Mouse (Mus musculus): ENCODE measurements at regions not wholly inside any gene's neighbourhood (a gene's known extent, or its start where the extent isn't known, plus 50 kb on each side); places are given as distances from the start of the nearest gene placed in this dataset.

DNA sequence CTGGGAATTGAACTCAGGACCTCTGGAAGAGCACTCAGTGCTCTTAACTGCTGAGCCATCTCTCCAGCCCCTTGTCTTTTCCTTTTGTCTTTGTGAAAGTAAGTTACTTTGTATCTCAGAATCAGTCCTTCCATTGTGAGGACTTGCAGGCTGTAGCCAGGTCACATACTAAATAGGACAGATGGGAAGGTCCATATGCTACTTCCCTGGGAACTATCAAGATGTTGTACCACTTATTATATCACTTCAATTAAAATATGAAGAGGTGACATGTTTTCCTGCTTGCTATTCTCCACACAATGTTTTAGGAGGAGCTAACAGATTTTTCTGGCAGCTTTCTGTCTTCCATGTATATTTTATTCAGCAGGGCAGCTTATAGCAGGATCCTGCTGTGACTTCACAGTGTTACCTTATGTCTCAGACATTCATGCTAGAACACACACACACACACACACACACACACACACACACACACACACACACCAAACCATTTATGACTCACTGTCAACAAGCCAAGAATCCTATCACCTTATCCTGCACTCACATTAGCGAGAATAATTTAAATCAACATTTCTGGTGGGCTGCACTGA is 179.6 kb upstream of the Fermt1 start:
- H3K36me3 ChIP-seq (ENCODE audit: control insufficient read depth, insufficient read depth), result no peaks in the 10 kb centered on the region
- no peak overlapping the region for H3K4me3 ChIP-seq (ENCODE audit: low read length)
- H3K4me1 ChIP-seq (ENCODE audit: control insufficient read depth, insufficient read depth, low read length), result no peaks in the 10 kb centered on the region
- no peak overlapping the region for H3K4me2 ChIP-seq (ENCODE audit: low read depth, low read length)
- no peaks in the 10 kb centered on the region for H3K9me3 ChIP-seq (replicated peaks; ENCODE audit: control insufficient read depth, low read length)
- no peaks in the 10 kb centered on the region for H3K27me3 ChIP-seq (ENCODE audit: control insufficient read depth, insufficient read depth, low read length)
- WGBS, result 62% methylated on average over 1 of the region's 1 CpGs
- H3K27ac ChIP-seq (ENCODE audit: low read length), result no peak overlapping the region
- ATAC-seq (replicated peaks; ENCODE audit: extremely low read depth, insufficient read depth, low FRiP score), result no peak
- H3K9ac ChIP-seq (ENCODE audit: low read length), result no peak overlapping the region

DNA sequence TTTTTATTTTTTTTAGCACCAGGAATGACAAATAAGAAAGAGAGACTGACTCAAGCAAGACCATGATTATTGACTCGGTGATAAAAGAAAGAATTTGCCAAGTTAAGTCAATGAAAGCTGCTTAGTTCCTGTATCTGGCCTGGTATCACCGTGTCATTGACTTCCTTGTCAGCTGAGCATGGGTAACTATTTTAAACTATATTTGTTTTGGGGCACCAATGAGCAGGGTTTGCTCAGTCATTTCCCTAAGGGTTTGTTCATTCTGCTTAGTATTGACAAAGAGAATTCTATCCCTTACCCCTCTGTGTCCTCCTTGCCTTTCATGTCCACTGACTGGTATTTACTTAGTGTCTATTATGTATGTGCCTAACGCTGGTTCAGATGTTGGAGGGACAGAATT is 189.2 kb upstream of the Fermt1 start:
- WGBS, result 48% methylated on average over 3 of the region's 3 CpGs
- no peak overlapping the region for H3K4me2 ChIP-seq (ENCODE audit: low read depth, low read length)
- H3K27me3 ChIP-seq (ENCODE audit: control insufficient read depth, insufficient read depth, low read length), result peaks cover 11% of the 10 kb centered on the region
- no peak for ATAC-seq (replicated peaks; ENCODE audit: extremely low read depth, insufficient read depth, low FRiP score)
- H3K36me3 ChIP-seq (ENCODE audit: control insufficient read depth, insufficient read depth), result no peaks in the 10 kb centered on the region
- H3K27ac ChIP-seq (ENCODE audit: low read length), result no peak overlapping the region
- no peak overlapping the region for H3K4me3 ChIP-seq (ENCODE audit: low read length)
- H3K9me3 ChIP-seq (replicated peaks; ENCODE audit: control insufficient read depth, low read length), result no peaks in the 10 kb centered on the region
- H3K4me1 ChIP-seq (ENCODE audit: control insufficient read depth, insufficient read depth, low read length), result peaks cover 7% of the 10 kb centered on the region
- no peak overlapping the region for H3K9ac ChIP-seq (ENCODE audit: low read length)

DNA sequence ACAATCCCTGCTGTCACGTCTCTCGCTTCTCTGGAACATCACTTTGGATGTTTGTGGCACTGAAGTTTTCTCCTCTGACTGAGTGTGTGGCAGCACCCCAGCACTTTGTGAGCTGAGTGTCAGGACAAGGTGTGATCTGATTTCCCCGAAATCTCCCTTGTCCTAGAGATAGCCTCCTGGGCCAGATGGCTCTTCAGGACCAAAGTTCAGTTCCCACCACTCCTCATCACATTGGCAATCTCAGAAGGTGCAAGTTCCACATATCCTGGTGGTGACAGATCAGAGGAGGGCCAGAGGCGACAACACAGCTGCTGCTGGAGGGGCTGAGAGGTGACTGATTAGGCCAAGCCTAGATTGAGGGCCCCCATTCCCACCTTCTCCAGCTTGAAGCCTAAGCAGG is 193.2 kb upstream of the Fermt1 start:
- H3K9me3 ChIP-seq (replicated peaks; ENCODE audit: control insufficient read depth, low read length), result no peaks in the 10 kb centered on the region
- no peaks in the 10 kb centered on the region for H3K36me3 ChIP-seq (ENCODE audit: control insufficient read depth, insufficient read depth)
- H3K4me2 ChIP-seq (ENCODE audit: low read depth, low read length), result no peak overlapping the region
- ATAC-seq (replicated peaks; ENCODE audit: extremely low read depth, insufficient read depth, low FRiP score), result peak; percentile 72
- H3K27me3 ChIP-seq (ENCODE audit: control insufficient read depth, insufficient read depth, low read length), result peaks cover 11% of the 10 kb centered on the region
- peaks cover 7% of the 10 kb centered on the region for H3K4me1 ChIP-seq (ENCODE audit: control insufficient read depth, insufficient read depth, low read length)
- 39% methylated on average over 4 of the region's 4 CpGs for WGBS
- H3K9ac ChIP-seq (ENCODE audit: low read length), result no peak overlapping the region
- no peak overlapping the region for H3K27ac ChIP-seq (ENCODE audit: low read length)
- H3K4me3 ChIP-seq (ENCODE audit: low read length), result no peak overlapping the region

DNA sequence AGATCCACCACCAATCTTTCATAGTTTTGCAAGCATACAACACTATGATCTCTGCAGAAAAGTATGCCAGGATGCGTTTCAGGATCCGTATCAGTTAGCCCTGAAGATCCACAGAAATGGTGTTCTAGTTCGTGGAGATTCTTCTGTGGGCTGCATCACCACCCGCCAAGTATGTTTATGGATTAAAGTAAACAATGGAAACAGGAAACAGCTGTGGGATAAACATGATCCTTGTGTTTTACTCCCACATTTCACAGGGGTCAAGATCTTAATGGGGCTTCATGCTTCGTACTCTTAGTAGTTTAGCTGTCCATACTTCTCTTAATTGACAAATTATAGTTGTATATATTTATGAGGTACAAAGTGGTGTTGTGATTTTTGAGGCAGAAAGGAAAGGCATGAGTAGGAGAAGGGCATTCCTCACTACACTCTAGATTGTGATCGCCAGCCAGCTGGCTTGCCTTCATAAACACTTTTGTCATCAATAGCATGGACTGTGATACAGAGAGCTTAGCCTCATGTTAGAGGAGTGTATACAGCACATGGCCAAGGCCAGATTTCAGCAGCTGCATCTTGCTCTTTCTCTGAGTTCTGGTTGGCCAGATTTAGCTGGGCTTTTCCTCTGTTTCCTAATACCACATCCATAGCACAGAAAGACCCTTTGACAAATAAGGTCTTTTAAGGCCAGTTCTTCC is 195.8 kb upstream of the Fermt1 start:
- H3K27me3 ChIP-seq (ENCODE audit: control insufficient read depth, insufficient read depth, low read length), result peaks cover 6% of the 10 kb centered on the region
- WGBS, result 71% methylated on average over 6 of the region's 6 CpGs
- peaks cover 6% of the 10 kb centered on the region for H3K4me1 ChIP-seq (ENCODE audit: control insufficient read depth, insufficient read depth, low read length)
- no peak overlapping the region for H3K4me2 ChIP-seq (ENCODE audit: low read depth, low read length)
- H3K4me3 ChIP-seq (ENCODE audit: low read length), result no peak overlapping the region
- no peaks in the 10 kb centered on the region for H3K9me3 ChIP-seq (replicated peaks; ENCODE audit: control insufficient read depth, low read length)
- no peak overlapping the region for H3K9ac ChIP-seq (ENCODE audit: low read length)
- no peak for ATAC-seq (replicated peaks; ENCODE audit: extremely low read depth, insufficient read depth, low FRiP score)
- H3K27ac ChIP-seq (ENCODE audit: low read length), result no peak overlapping the region
- H3K36me3 ChIP-seq (ENCODE audit: control insufficient read depth, insufficient read depth), result no peaks in the 10 kb centered on the region

DNA sequence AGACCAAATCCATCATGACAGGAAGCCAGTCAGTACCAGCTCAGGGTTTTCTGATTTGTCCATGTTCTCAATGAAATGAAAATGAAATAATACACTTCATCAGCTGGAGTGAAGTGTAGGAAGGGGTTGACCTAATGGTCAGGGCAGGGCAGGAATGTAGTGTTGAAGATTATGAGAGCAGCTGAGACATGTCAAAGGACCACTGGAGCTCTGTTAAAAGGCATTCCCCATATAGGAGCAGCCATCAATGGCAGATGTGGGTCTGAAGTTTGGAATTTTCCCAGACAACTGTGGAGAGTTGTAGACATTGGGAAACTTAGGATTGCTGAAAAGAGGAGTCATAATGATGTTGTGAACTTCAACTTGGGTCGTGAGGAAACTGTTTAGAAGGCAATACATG is 206.8 kb upstream of the Fermt1 start:
- H3K4me2 ChIP-seq (ENCODE audit: low read depth, low read length), result no peak overlapping the region
- H3K27me3 ChIP-seq (ENCODE audit: control insufficient read depth, insufficient read depth, low read length), result no peaks in the 10 kb centered on the region
- no peaks in the 10 kb centered on the region for H3K4me1 ChIP-seq (ENCODE audit: control insufficient read depth, insufficient read depth, low read length)
- WGBS, result 49% methylated on average over 1 of the region's 1 CpGs
- no peaks in the 10 kb centered on the region for H3K9me3 ChIP-seq (replicated peaks; ENCODE audit: control insufficient read depth, low read length)
- H3K4me3 ChIP-seq (ENCODE audit: low read length), result no peak overlapping the region
- H3K27ac ChIP-seq (ENCODE audit: low read length), result no peak overlapping the region
- no peak overlapping the region for H3K9ac ChIP-seq (ENCODE audit: low read length)
- no peak for ATAC-seq (replicated peaks; ENCODE audit: extremely low read depth, insufficient read depth, low FRiP score)
- no peaks in the 10 kb centered on the region for H3K36me3 ChIP-seq (ENCODE audit: control insufficient read depth, insufficient read depth)

DNA sequence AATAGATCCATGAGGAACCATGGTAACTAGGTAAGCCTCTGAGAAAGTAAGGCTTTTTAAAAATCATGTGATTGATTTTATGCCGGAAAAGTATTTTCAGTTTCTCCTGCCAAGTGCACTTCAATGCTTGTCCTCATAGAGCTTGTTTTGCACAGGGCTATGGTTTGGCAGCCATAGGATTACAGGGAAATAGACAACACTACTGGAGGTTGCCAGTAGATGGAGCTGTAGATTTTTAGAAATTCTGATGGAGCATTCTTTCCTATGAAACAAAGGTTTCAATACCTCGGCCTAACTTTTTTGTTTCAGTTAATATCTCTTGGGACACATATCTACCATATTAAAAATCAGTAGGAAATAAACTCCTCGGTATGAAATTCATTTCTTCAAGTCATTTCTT is 210.8 kb upstream of the Fermt1 start:
- H3K4me3 ChIP-seq (ENCODE audit: low read length), result no peak overlapping the region
- no peak for ATAC-seq (replicated peaks; ENCODE audit: extremely low read depth, insufficient read depth, low FRiP score)
- H3K9me3 ChIP-seq (replicated peaks; ENCODE audit: control insufficient read depth, low read length), result no peaks in the 10 kb centered on the region
- H3K4me1 ChIP-seq (ENCODE audit: control insufficient read depth, insufficient read depth, low read length), result no peaks in the 10 kb centered on the region
- H3K27me3 ChIP-seq (ENCODE audit: control insufficient read depth, insufficient read depth, low read length), result no peaks in the 10 kb centered on the region
- H3K9ac ChIP-seq (ENCODE audit: low read length), result no peak overlapping the region
- WGBS, result 29% methylated on average over 3 of the region's 3 CpGs
- H3K36me3 ChIP-seq (ENCODE audit: control insufficient read depth, insufficient read depth), result no peaks in the 10 kb centered on the region
- no peak overlapping the region for H3K27ac ChIP-seq (ENCODE audit: low read length)
- no peak overlapping the region for H3K4me2 ChIP-seq (ENCODE audit: low read depth, low read length)

DNA sequence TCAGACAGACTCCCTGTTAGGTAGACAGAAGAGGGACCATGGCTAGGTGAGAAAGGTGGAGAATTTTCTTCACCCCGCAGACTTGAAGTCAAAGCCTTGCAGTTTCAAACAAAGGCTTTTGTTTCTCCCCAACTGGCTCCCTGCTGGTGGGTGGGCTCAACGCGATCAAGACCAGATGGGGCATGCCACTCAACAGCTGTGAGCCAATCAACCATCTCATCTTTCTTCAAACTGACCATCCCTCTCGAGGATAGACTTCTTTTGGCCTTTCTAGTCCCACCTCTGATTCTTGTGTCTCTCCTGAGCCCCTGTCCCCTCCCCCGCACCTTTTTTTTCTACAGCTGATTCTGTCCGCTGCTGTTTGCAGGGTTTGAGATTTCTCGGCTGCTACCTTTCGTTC is 212.5 kb upstream of the Fermt1 start:
- ATAC-seq (replicated peaks; ENCODE audit: extremely low read depth, insufficient read depth, low FRiP score), result no peak
- 51% methylated on average over 8 of the region's 8 CpGs for WGBS
- Histone ChIP-seq H3K9me3 (replicated peaks; ENCODE audit: control insufficient read depth, low read length) (no peaks in the 10 kb centered on the region), H3K4me1 (ENCODE audit: control insufficient read depth, insufficient read depth, low read length) (no peaks in the 10 kb centered on the region), H3K4me2 (ENCODE audit: low read depth, low read length) (no peak overlapping the region), H3K4me3 (ENCODE audit: low read length) (no peak overlapping the region), H3K27me3 (ENCODE audit: control insufficient read depth, insufficient read depth, low read length) (no peaks in the 10 kb centered on the region), H3K27ac (ENCODE audit: low read length) (no peak overlapping the region), H3K36me3 (ENCODE audit: control insufficient read depth, insufficient read depth) (no peaks in the 10 kb centered on the region), H3K9ac (ENCODE audit: low read length) (no peak overlapping the region)

DNA sequence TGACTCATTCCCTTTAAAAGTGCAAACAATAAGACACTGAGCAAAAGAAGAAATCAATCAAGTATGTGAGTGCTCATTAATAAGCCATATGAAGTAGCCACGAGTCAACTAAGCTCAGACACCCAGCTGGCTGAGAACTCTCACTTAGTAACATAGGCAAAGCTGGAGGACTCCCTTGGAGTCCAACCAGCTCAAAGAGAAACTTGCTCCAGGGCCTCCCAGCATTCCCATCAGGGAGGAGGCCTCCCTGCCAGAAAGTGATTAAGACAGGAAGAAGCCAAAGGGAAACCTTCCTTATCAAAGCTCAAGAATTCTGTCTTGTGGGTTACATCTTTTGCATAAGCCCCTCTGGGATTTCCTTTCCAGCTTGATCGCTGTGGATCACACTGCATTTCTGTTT is 213.7 kb upstream of the Fermt1 start:
- 21% methylated on average over 2 of the region's 2 CpGs for WGBS
- no peak for ATAC-seq (replicated peaks; ENCODE audit: extremely low read depth, insufficient read depth, low FRiP score)

DNA sequence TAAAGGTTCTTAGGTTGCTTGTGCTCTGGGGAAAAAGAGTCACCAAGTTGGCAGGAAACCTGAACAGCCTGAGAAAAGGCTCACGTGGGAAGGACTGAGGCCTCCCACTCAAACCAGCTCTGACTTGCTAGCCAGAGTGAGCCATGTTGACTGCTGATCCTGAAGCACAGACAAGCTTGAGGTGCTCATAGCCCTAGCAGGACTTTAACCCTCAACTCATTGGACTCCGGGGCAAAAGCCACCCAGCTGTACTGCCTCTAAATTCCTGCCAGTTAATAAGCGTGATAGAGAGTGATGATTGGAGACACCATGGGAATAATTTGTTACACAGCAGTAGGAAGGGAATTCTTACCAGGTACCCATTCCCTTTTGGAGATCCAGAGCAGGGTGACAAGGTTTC is 230.7 kb upstream of the Fermt1 start:
- H3K27me3 ChIP-seq (ENCODE audit: control insufficient read depth, insufficient read depth, low read length), result no peaks in the 10 kb centered on the region
- H3K36me3 ChIP-seq (ENCODE audit: control insufficient read depth, insufficient read depth), result no peaks in the 10 kb centered on the region
- ATAC-seq (replicated peaks; ENCODE audit: extremely low read depth, insufficient read depth, low FRiP score), result no peak
- H3K4me3 ChIP-seq (ENCODE audit: low read length), result no peak overlapping the region
- WGBS, result 69% methylated on average over 3 of the region's 3 CpGs
- H3K4me2 ChIP-seq (ENCODE audit: low read depth, low read length), result no peak overlapping the region
- no peak overlapping the region for H3K27ac ChIP-seq (ENCODE audit: low read length)
- no peak overlapping the region for H3K9ac ChIP-seq (ENCODE audit: low read length)
- H3K4me1 ChIP-seq (ENCODE audit: control insufficient read depth, insufficient read depth, low read length), result no peaks in the 10 kb centered on the region
- no peaks in the 10 kb centered on the region for H3K9me3 ChIP-seq (replicated peaks; ENCODE audit: control insufficient read depth, low read length)

More for the DNA sequence above, 213.7 kb upstream of the Fermt1 start:
- Histone ChIP-seq H3K27me3 (ENCODE audit: control insufficient read depth, insufficient read depth, low read length) (no peaks in the 10 kb centered on the region), H3K27ac (ENCODE audit: low read length) (no peak overlapping the region), H3K36me3 (ENCODE audit: control insufficient read depth, insufficient read depth) (no peaks in the 10 kb centered on the region), H3K9ac (ENCODE audit: low read length) (no peak overlapping the region), H3K4me3 (ENCODE audit: low read length) (no peak overlapping the region), H3K9me3 (replicated peaks; ENCODE audit: control insufficient read depth, low read length) (no peaks in the 10 kb centered on the region), H3K4me2 (ENCODE audit: low read depth, low read length) (no peak overlapping the region), H3K4me1 (ENCODE audit: control insufficient read depth, insufficient read depth, low read length) (no peaks in the 10 kb centered on the region)

All from heart, embryonic 16.5 days (tissue).